Mouse (Mus musculus): ENCODE measurements around the gene Crip1. TPM values are rescaled to one million over a fixed set of nuclear protein-coding genes. Genes with fewer than 3 reads are reported as not detected.

The Crip1 gene
- 1,000 to 10,000 TPM; 1,240 to 2,098 TPM for polyA plus RNA-seq (2017; shearing (Covaris generic))

DNA sequence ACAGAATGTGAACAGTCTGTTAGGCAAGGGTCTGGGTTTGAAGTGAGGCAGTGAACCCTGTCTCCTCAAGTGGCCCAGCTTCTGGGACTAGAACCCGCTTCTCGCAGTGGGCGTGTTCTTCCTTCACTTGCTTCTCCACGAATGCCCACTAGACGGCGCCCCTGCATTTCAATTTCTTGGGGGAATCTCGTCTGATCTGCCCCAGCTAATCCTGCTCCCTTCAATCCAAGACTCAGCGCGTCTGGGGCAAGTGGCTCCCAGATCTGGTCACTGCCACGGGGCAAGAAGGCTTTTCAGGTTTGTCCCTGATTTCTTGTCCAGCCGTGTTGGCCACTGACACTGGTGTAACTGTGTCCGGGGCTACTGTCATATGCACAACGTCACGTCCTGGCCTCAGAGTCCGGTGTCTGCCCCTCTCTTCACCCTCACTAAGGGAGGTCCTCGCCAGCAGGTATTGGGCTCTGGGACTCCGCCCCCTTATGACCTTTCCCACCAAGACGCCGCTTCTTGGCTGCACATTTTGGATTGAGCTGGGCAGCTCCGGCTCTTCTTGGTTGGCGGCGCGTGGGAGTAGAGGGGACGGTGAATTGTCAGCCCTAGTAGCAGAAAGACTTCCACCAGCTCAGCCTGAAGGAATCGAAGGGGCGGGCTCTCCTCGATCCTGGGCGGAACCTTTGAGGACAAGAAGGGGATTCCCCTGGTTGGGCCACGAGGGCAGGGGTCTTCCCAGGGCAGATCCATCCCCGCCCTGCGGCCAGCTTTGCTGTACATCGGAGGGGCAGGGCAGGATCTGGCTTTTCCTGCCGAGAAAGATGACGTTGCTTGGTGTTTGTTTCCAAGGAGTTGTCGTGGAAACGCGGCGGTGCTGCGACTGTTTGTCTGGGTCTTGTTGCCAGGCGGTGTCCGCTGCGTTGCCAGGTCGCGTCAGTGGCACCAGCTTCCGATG, at the start of gene Crip1:
Crip1 (plus strand) TSS at position 205 of the 946 bp plus-strand sequence.
- peak; percentile 70 for ATAC-seq

DNA sequence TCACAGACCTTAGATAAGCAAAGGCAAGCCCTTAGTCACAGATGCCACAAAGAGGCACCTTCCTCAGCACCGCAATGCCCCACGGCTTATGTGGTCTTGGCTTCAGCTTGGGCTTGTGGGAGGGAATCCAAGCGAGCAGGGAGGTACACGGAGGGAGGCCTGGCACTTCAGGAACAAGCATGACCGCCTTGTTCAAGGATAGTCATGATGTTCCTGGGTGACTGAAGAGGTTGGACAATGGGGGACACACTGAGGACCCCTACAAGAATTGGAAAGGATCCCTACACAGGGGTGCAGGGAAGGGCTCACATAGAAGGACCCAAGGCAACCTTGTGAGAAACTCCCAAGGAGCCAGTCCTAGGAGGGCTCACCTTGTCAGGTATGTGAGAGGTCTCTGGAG, 49.1 kb upstream of the Crip1 start:
- ATAC-seq: no peak

DNA sequence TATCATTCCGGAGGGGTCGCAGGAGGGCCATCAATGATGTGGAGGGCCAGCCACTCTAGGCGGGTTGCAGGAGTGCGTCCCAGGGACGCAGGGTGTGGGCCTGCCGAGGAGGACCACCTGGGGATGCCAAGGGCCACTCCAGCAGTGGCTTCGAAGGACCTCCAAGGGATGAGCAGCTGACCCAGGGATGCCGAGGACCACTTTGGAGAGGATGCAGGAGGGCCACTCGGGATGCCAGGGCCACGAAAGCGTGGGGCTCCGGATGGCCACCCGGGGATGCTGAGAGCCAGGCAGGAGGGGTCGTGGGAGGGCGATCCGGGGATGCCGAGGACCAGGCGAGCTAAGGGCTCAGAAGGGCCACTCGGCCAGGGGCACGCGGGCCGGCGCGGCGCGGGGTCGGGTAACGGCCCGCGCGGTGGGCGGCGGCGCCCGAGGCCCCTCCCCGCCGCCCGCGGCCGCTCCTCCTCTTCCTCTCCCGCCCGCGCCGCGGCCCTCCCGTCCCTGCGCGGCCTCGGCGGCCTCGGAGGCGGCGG, 48.3 kb upstream of the Crip1 start, which contains the start of gene Mta1:
Mta1 (plus strand) TSS at position 530 of the 533 bp plus-strand sequence.
- peak; percentile 58 for ATAC-seq

DNA sequence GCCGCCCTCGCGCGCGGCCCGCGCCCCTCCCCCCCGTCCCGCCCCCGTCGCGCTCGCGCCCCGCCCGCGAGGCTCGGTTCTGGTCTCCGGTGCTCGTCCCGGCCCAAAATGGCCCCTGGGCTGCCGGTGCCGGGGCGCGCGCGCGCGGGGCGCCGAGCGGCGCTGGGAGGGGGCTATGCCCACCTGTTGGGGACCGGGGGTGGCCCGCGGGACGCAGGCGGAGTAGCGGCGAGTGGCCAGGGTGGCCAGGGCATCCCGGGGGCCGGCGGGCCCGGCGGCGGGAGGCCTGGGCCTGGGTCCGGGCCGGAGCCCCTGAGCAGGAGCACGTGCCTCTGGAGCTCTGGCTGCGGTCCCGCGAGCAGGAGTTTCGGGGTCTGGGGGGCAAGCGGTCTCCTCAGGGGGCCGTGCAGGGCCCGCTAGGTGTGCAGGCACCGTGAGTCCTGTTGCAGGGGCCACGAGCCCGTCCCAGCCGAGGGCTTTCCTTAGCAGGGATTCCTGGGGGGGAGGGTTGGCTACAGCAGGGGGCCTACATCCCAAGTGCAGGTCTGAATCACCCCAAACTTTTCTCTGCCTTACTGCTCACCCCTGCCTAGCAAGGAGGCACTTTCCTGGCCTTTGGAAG, 47.5 kb upstream of the Crip1 start:
- no peak for ATAC-seq

DNA sequence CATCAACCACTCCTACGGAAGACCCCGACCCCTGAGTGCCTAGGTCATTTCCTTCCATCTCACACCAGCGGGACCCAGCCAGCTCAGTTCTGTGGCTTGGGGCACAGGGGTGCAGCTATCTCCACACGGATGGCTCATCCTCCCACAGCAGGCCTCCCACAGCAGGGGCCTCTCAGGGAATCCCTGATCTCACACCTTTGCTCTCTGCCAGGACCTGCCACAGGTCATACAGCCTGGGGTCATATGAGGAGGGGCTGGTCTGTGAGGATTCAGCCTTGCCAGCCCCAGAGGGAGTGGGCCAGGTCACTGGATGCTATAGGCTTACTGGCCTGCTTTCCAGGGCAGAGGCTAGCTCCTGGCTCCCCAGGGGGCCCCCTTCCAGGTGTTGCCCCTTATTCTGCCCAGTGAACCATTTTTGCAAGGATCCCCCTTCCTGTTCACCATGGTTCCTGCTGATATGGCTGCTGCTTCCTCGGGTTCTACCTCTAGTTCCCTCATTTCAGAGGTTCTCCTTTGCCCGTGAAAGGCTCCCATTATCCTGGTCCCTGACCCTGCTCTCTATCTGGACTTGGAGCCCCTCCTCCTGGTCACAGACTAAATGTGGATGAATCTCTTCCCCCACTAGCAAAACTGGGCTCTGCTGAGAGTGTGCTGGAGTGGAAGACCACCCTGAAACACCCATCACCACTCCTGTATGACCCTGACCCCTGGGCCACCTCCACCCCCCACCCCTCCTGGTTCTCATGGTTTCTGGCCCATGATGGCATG, 46.5 kb upstream of the Crip1 start:
- ATAC-seq: no peak

DNA sequence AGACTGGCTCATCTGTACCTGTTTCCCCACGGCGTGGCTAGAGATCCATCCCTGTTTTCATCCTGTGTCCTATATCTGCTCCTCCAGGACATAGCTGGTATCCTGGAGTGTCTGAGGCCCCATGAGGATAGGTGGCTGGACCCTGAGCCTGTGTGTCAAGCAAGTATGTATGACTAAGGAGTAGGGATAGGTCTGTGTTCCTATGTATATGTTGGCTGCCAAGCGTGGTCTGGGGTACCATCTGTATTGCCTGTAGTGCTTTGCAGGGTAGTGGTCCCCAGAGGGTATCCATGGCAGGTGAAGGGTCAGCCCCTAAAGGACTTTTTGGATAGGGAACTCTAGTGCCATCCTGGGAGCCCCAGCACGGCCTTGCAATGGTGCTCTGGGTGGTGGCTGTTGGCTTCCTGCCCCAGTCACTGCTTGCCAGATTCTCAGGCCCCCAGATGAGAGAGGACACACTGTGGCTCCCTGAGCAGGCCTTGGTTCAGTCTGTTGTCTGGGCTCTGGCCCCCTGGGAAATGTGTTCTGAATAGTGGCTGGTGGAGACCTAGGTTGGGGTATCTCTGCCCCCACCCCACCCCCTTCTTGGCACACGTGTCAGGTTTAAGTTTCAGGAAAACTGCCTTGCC, 45.6 kb upstream of the Crip1 start:
- no peak for ATAC-seq

DNA sequence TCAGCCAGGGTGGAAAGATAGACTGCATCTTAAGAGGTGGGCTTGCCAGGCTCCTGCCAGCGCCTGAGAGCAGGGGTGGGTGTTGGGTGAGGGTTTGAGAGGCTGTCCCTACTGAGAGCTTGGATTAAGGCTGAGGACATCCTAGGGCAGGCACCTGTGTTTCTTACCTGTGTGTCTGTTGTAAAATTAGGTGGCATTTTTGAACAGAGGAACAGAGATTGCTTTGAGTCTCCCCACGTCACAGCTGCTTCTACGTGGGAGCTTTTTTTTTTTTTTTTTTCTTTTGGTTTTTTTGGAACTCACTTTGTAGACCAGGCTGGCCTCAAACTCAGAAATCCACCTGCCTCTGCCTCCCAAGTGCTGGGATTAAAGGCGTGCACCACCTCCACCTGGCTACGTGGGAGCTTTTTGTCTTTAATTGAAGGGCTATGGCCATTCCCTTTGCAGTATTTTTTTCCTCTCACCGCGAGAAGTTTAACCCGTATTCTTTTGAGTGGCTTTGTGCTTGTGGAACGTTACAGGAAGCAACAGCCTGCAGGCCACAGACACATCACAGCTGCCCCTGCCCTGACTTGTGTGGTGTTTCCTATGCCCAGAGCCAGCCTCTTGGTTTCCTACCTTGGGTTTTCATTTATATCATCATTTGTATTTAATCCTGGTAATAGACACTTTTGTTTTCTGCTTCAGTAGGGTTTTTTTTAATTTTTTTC, 44.7 kb upstream of the Crip1 start:
- ATAC-seq: no peak

DNA sequence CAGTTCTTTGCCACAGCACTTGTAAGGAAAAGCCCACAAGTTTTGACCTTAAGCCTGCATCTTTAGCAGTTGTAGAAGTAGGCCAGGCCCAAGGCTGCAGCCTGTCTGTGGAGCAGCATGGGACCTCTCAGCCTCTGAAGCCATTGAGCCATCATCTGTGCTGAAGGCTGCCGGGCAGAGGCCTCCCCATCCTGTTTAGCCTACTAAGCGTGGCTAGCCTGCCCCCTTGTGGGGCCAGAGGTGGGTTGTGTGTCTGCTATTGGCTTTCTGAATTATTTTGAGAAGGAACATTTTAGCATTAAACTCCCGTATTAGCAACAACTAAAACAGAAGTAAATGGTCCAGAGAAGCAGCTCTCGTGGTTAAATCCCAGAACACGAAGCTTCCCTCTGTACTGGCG, 43.7 kb upstream of the Crip1 start:
- ATAC-seq: peak; percentile 62

DNA sequence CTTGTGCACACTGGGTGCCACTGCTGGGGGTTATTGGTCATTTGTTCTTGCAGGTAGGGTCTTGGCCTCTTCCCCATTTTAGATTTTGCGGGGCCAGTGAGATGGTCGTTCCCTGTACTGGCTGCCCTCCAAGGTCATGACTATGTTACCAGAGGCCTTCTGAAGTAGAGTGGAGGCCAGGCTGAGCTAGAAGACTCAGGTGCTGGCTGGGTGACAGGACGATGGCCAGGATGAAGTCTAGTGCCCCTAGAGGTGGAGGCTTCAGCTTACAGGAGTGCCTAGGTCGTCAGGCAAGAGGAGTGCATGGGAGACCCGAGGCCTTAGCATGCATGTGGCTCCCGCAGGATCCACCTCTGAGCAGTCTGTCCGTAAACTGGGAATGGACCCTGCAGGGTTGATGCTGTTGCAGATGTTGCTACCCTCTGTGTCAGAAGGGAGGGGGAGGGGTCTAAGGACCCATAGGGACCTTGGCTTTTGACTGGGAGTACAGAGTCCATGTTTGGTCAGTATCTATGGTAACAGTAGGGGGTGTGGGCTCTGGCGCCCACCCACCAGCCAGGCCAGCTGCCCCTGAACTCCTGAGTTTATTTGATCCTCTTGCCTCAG, 42.2 kb upstream of the Crip1 start:
- ATAC-seq: no peak

DNA sequence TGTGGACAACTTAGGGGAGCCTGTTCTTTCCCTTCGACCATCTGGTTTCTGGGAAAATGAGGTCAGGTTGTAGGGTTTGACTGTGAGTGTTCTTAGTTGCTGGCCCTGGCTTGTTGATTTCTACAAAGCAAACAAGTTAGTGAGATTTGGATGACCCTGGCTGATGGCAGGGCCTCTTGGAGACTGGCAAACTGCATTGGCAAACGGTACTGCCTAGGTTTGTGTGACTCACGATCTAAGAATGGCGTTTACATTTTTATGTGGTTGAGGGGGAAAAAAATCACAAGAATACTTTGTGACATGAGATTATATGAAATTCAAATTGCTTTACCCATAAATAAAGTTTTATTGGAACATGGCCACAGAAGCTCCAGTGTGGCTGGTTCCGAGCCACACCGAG, 39.7 kb upstream of the Crip1 start:
- ATAC-seq: no peak

DNA sequence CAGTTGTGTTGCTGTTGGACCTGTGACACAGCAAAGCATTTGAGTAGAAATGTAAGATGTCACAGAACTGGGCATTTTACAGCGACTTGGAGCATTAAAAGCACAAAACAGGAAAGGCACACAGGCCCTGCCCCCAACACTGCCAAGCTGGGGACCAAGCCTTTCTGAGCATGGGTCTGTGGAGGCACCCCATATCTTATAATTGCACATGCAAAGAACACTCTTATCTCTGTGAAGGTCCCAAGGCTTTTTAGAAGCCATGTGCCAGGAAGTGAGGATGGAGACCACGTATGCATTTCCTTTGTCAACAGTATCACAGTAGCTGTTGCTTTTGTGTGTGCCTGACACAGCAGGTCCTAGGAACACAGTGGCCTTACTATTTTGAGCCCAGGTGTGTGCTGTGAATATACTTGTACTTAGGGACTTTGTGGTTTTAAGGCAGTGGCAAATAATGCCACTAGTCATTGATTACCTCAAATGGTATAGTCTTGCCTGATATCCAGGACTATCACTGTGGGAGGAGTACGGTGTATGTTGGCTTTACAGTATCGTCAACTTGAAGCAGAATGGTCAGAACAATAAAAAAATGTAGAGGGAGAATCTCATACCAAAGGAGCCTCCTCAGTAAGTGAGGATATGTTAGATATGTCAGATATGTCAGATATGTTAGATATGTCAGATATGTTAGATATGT, 38.5 kb upstream of the Crip1 start:
- ATAC-seq: peak; percentile 32

DNA sequence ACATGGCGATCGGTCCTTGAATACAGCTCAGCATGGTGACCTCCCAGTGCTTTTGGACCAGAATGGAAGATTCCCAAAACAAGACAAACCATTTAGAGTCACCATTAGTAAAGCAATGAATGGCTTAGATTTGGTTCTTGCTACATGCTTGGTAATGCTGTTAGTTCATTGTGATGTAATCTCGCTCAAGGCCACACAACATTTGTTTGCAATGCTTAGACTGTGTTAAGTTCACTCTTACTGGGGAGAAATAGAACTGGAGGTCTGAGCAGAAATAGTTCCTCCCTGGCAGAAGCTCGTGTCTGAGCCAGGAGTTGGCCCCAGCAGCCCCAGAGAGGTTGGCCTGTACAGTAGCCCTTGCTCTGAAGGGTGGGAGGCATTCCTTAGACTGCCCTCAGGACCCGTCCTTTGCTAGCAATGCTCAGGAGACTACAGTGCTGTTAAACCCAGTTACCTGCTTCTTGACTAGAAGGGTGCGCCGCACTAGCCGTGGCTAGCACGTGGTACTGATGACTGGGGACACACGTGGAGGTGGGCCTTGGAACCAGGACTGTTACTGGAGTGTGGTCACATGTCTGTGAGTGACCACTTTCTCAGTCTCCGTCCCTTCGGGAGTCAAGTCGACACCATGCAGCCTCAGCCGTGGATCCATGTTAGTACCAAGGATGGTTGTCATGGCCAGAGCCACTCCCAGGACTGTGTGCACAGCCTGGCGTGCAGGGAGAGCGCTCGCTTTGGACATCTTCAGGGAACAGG, 37.4 kb upstream of the Crip1 start:
- no peak for ATAC-seq

DNA sequence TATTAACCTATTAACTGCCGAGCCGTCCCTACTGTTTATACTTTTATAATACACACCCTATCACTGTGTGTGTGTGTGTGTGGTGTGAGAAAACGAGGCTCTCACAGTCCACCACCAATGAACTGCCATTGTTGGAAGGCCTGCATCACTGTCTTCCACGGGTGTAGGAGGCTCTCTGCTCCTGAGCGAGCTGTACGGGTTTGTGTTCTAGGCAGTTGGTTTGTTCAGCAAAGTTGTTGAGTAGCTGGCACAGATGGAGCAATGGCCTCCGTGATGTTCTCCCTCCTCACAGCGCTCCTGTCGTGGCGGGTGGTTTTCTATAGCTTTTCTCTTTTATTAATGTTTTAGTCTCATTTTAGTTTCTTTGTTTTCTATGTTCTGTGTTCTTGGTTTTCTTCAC, 36.3 kb upstream of the Crip1 start:
- ATAC-seq: no peak

DNA sequence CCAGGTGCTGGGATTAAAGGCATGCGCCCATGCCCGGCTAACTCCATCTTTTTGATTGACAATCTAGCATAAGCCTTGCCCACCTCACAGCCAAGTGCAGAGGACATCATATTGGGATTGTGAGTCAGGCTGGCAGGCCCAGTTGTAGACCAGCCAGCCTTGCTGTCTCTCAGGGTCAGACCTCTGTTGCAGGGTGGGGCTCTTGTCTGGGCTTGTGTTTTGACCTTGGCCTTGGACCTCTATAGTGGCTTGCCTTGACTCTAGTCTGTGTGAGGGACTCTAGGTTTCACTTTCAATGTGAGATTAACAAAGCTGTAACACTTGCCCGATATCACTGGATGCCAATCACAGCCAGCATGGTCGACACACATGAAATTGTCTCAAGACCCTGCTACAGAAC, 32.0 kb upstream of the Crip1 start:
- ATAC-seq: no peak

DNA sequence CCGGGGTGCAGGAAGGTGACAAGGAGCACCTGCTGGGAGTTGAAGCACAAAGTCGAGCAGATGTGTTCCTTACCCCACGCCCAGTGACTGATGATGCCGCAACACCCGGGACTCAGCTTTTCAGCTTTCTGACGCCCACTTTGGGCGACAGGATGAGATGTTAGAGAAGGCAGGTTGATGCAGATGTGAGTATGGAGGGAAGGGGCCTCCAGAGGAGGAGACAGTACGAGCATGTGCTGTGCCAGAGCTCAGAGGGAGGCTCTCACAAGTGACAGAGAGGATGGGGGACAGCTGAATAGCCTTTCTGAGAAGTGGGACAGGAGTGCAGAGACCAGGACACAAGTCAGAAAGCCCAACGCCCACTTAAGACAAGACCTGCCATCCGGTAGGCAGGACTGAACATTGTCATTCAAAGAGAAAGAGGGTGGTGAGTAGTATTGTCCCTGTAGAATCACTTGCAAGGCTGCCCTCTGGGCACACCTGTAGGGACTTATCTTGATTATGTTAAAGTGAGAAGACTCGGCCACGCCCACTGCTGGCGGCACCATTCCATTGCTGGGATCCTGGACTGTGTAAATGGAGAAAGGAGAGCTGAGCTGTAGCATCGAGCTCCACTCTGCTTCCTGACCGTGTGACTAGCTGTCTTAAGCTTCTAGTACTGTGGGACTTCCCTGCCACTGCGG, 31.1 kb upstream of the Crip1 start:
- ATAC-seq: no peak

DNA sequence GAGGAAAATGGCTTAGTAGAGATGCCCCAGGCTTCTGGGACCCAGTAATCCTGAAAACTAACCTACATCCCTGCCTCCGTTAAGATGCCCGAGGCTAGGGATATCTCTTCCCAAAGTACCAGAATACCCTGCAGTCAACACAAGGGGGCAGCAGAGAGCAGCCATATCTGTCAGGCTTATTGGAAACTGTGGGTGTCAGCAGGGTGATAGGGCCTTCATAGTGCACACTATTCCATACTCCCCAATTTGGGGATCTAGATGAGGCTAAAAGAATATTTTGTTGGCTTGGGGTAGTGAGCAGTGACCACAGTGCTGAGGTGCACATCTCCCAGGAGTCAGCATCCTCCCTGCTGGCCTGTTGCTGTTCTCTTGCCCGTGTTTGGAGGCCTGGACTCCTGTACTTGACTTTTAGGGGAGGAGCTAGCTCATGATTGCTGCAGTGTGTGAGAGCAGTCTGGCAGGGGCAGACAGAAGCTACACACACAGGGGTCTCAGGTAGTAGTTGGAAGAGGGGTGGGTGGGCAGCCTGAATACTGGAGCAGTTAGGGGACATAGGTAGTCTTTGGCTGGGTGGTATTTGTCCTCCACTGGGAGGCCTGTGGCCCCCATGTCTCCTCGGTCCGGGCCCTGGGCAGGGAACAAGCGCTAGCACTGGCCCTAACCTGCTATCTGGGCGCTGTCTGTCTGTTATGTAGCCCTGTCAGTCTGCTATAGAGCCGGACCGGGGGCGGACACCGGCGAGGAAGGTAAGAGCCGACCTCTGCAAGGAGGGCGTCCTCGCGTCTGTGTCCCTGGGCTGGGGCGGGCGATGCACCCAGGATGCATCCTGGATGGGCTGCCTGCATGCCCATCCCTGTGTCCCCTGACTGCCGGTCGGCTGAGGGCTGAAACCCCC, 26.4 kb upstream of the Crip1 start:
- peak; percentile 83 for ATAC-seq

DNA sequence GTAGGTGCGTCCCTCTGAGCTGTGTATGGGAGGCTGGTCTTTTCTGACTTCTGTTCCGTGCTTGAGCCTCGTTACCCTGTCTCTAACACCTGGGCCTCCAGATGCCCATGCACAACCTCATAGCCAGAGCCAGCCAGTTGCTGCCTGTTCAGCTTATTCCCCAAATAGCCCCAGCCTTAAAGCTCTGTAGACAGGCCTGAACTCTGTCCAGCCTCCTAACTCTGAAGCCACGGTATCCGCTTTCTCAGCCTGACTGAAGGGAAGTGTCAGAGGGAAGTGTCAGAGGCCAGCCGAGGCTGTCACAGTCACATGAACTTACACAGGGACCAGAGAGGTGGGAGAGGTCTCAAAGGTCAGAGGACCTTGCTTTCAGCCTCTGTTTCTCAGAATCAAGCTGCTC, 21.4 kb upstream of the Crip1 start:
- ATAC-seq: no peak

DNA sequence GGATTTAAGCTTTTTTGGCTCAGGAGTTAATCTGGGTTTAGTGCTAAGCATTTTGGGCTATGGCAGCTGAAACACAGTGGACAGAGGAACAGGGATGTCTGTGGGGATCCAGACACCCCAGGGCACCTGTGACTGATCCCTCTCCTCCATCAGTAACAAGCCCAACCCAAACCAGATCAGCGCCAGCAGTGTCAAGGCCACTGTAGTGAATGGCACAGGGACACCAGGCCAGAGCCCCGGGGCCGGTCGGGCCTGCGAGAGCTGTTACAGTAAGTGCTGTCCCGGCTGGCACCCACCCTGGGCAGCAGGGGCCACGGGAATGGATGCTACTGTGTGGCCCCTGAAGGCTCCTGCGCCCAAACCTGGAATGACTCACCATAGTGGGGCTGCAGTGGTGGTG, 15.4 kb upstream of the Crip1 start:
- no peak for ATAC-seq

Measured in activated CD4-positive, CD25-positive, alpha-beta regulatory T cell, adult 4 months (primary cell).